Mouse (Mus musculus) stomach, embryonic 16.5 days (tissue): ENCODE measurements around the gene Idh1. TPM values are rescaled to one million over a fixed set of nuclear protein-coding genes. Genes with fewer than 3 reads are reported as not detected.

ENCODE experiments used
- ATAC-seq: fragments of 200-750 bp; cut with Nextera tagmentation; 2 replicates; pipeline ENCODE4 v1.8.0; 2017; ENCODE audit warnings: moderate number of reproducible peaks, moderate TSS enrichment; ENCODE audit not compliant: insufficient read depth, low FRiP score
- H3K27ac ChIP-seq: fragments of 300-500 bp; sonication (generic); 2 replicates; pipeline ENCODE4 v1.5.1; 2014; ENCODE audit warnings: low read length
- H3K27me3 ChIP-seq: fragments of 300-500 bp; sonication (generic); 2 replicates; pipeline ENCODE4 v1.6.1; 2014; ENCODE audit warnings: low read length, control low read depth, mixed read lengths; ENCODE audit not compliant: control insufficient read depth, insufficient read depth
- H3K36me3 ChIP-seq: fragments of 300-500 bp; sonication (generic); 2 replicates; pipeline ENCODE4 v1.6.1; 2014; ENCODE audit warnings: low read length; ENCODE audit not compliant: control insufficient read depth, insufficient read depth
- H3K4me1 ChIP-seq: fragments of 300-500 bp; sonication (generic); 2 replicates; pipeline ENCODE4 v1.6.1; 2014; ENCODE audit warnings: low read length, control low read depth, mixed read lengths; ENCODE audit not compliant: control insufficient read depth, insufficient read depth
- H3K4me2 ChIP-seq: fragments of 300-500 bp; sonication (generic); 2 replicates; pipeline ENCODE4 v1.6.1; 2014; ENCODE audit warnings: low read depth, low read length, mixed read lengths
- H3K4me3 ChIP-seq: fragments of 300-500 bp; sonication (generic); replicated peaks from 2 replicates; pipeline ENCODE4 v1.5.1; 2014; ENCODE audit warnings: mild to moderate bottlenecking, low read length
- H3K9ac ChIP-seq: fragments of 300-500 bp; sonication (generic); 2 replicates; pipeline ENCODE4 v1.6.1; 2014; ENCODE audit warnings: low read length
- H3K9me3 ChIP-seq: fragments of 300-500 bp; sonication (generic); replicated peaks from 2 replicates; pipeline ENCODE4 v1.6.1; 2016; ENCODE audit warnings: low read length, control low read depth; ENCODE audit not compliant: control insufficient read depth
- WGBS: fragments of 180-500 bp; shearing (Covaris S2); extraction: QIAGEN DNeasy Blood & Tissue Kit; methylation state at CpG from one replicate; pipeline ENCODE4 v1.1.7; 2014; 5-methylcytosine and 5-hydroxymethylcytosine counted together
- polyA plus RNA-seq: library from polyadenylated mRNA; unstranded; fragments of >200 nt; fragmentation: Nextera tagmentation; extraction: Ambion mirVana; gene quantifications from 2 replicates; pipeline ENCODE4 v1.2.1, GENCODE M21; 2015

Gene Idh1
- polyA plus RNA-seq, 1 experiment from 2014 or later = 159 TPM

DNA sequence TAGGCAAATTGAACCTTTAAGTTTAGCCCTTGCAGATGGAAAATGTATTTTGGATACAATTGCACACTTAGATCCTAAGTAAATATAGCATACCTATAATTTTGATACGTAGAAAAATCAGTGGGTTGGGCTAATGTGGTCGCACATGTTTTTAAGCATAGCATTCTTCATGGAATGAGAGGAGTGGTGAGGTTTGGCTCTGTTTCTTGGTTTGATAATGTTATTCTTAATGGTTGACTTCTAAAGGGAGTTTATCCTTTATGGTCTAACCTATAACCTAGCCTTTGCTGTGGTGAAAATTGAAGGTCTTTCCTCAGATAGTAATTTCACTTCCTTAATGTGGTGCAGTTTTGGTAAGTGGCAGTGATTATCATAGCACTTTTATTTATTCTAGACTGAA, 12.6 kb upstream of the Idh1 start:
- H3K9me3 ChIP-seq = no peaks in the 10 kb centered on the region
- no peaks in the 10 kb centered on the region for H3K4me1 ChIP-seq
- WGBS = 97% methylated on average over 2 of the region's 2 CpGs
- H3K36me3 ChIP-seq = no peaks in the 10 kb centered on the region
- H3K9ac ChIP-seq = no peak overlapping the region
- no peaks in the 10 kb centered on the region for H3K27me3 ChIP-seq
- ATAC-seq = no peak
- no peak overlapping the region for H3K27ac ChIP-seq
- H3K4me2 ChIP-seq = no peak overlapping the region
- no peak overlapping the region for H3K4me3 ChIP-seq

DNA sequence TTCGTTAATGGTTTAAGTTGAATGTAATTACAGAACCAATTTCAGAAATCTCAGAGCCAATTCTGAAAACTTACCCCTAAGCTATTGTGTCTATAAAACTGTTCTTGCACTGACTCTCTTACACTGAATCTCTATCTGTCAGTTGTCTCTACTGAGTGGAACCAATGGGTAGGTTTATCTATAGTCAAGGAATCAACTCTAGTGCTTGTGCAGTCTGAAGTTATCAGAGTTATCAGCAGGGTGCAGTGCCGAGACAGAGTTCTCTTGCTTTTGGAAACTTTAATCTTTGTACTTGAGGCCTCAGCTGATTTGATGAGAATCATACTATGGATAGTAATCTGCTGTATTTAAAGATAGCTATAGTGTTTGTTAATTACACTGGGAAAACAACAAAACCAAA, 12.1 kb upstream of the Idh1 start:
- no peak overlapping the region for H3K4me3 ChIP-seq
- no peak for ATAC-seq
- 87% methylated on average over 2 of the region's 2 CpGs for WGBS
- H3K27me3 ChIP-seq = no peaks in the 10 kb centered on the region
- H3K27ac ChIP-seq = no peak overlapping the region
- no peaks in the 10 kb centered on the region for H3K9me3 ChIP-seq
- no peaks in the 10 kb centered on the region for H3K4me1 ChIP-seq
- H3K4me2 ChIP-seq = no peak overlapping the region
- H3K9ac ChIP-seq = no peak overlapping the region
- no peaks in the 10 kb centered on the region for H3K36me3 ChIP-seq

DNA sequence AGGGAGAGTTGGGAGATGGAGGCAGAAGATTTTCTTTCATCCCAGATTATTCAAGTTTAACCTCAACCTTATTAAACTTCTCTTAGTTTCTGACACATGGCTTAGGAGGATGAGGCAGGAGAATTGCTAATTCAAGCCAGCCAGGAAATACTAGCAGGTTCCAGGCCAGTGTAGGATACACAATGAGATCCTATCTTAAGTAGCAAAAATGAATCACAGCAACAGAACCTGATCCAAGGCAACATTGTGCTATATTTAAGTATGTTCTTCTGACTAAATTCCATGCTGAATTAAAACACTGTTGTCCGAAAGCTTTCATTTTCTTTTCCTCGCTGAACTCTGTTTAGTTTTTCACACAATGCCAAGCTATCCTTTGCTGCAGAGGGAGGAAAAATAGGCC, 6.9 kb upstream of the Idh1 start:
- 94% methylated on average over 2 of the region's 2 CpGs for WGBS

DNA sequence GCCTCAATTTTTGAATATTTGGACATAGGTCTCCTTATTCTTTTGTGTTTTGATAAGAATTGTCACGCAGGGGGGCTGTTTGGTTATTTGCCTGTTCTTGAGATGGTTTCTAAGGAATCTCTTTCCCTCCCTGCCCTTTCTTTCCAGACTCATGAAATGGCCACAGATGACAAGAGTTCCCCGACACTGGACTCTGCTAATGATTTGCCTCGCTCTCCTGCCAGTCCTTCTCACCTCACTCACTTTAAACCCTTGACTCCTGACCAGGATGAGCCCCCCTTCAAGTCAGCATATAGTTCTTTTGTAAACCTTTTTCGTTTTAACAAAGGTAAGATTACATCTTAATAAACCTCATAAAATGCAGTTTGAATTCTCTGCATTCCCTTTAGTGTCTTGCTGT, 3.9 kb upstream of the Idh1 start:
- no peaks in the 10 kb centered on the region for H3K9me3 ChIP-seq
- 0 out of 2 replicates have a peak, but pooled peaks cover 10% of the 10 kb centered on the region for H3K36me3 ChIP-seq
- H3K4me3 ChIP-seq = no peak overlapping the region
- ATAC-seq = no peak
- no peak overlapping the region for H3K9ac ChIP-seq
- H3K4me2 ChIP-seq = no peak overlapping the region
- no peaks in the 10 kb centered on the region for H3K27me3 ChIP-seq
- no peak overlapping the region for H3K27ac ChIP-seq
- WGBS = 78% methylated on average over 4 of the region's 4 CpGs
- H3K4me1 ChIP-seq = peaks cover 5% of the 10 kb centered on the region; the same call in 1 of the 2 replicates

More for the DNA sequence above, 6.9 kb upstream of the Idh1 start:
- H3K9me3 ChIP-seq = no peaks in the 10 kb centered on the region
- H3K36me3 ChIP-seq = 0 out of 2 replicates have a peak, but pooled peaks cover 10% of the 10 kb centered on the region
- no peak overlapping the region for H3K9ac ChIP-seq
- no peak overlapping the region for H3K4me3 ChIP-seq
- H3K4me1 ChIP-seq = no peaks in the 10 kb centered on the region
- H3K4me2 ChIP-seq = no peak overlapping the region
- ATAC-seq = no peak
- H3K27me3 ChIP-seq = no peaks in the 10 kb centered on the region
- H3K27ac ChIP-seq = no peak overlapping the region

DNA sequence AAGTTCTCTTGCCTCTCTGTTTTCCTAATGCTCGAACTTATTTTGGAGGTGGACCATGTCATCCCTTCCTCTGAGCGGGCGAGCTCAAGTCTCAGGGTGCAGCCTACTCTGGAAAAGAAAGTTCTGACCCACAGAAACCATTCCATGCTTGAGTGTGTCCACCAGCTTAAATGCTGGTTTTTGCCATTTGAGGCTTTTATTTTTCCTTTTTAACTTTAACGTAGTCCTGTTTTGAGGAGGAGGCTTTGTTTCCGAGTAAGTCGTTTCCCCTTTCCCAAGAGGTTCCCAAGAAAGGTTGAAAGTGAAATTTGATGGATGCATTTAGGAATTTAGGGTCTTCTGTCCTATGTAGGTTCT, 752 bp upstream of the Idh1 start:
- Histone ChIP-seq H3K9me3 (no peaks in the 10 kb centered on the region), H3K4me1 (peaks cover 5% of the 10 kb centered on the region; the same call in 1 of the 2 replicates), H3K27ac (peak overlapping the region; percentile 86), H3K36me3 (no peaks in the 10 kb centered on the region), H3K9ac (peak overlapping the region; percentile 89), H3K27me3 (no peaks in the 10 kb centered on the region), H3K4me2 (peak overlapping the region; percentile 59), H3K4me3 (peak overlapping the region; percentile 82)
- ATAC-seq = no peak
- under 1% methylated on average over 6 of the region's 6 CpGs for WGBS

DNA sequence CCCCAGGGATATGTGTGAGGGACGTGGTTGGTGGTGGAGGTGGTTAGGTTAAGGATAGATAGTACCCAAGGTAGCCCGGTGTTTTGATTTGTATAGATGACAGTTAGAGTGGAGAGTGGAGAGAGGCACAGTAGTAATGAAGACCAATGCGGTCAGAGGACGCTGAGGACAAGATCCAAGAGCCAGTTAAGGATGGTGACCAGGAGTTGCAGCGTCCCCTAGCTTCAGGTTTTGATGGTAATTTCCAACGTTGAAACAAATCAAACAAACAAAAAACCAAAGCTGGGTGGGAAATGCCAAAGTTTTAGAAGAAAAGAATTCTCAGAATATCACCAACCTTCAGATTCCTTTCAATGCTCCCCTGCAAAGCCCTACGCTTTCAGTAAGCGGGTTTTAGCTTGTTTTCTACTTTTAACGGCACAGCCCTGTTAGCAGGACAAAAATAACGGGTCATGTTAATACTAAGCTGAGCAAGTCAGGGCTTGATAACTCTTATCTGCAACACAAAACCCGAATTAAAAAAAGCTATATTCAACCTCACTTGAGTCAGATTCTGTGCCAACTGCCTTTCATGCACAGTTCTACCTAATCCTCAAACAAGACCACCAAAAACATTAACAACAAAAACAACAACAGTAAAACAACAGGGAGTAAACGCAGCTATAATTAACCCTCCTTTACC, 635 bp downstream of the Idh1 start:
- Histone ChIP-seq H3K4me2 (peak overlapping the region; percentile 61), H3K9ac (peak overlapping the region; percentile 55), H3K36me3 (no peaks in the 10 kb centered on the region), H3K4me3 (peak overlapping the region; percentile 82), H3K27ac (peak overlapping the region; percentile 28; the same call in 1 of the 2 replicates), H3K9me3 (no peaks in the 10 kb centered on the region), H3K4me1 (peaks cover 5% of the 10 kb centered on the region; the same call in 1 of the 2 replicates), H3K27me3 (no peaks in the 10 kb centered on the region)
- no peak for ATAC-seq
- WGBS = 25% methylated on average over 12 of the region's 12 CpGs

DNA sequence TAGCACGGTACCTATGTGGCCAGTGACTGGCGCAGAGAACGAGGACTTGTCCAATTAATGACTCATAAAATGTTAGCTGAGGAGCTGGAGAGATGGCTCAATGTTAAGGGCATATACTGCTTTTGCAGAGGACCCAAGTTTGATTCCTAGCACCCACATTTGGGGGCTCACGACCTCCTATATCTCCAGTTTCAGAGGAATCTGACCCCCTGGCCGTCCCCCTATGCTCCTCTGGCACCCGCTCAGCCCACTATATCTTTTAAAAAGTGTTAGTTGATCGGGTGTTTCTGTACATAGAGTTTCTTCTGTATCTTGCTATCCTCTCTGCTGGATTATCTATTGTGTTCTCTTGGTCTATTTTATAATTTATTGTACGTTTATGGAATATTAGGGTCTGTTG, 1.3 kb downstream of the Idh1 start:
- no peak for ATAC-seq

DNA sequence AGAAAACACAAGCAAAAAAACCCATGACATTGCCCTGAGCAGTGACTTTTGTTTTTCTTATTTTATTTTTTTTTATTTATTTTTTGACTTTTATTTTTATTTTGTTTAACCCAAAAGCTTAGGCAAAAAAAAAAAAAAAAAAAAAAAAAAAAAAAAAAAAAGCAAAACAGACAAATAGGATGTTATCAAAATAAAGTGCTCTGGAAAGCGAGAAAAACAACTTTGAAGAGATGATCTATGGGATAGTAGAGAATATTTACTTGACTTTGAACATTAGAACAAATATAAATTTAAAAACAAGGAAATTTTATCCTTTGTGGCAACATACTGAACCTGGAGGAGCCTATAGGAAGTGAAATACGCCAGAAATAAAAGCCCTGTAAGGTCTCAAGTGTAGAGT, 2.3 kb downstream of the Idh1 start:
- no peaks in the 10 kb centered on the region for H3K27me3 ChIP-seq
- H3K4me2 ChIP-seq = no peak overlapping the region
- WGBS = 79% methylated on average over 2 of the region's 2 CpGs
- no peaks in the 10 kb centered on the region for H3K36me3 ChIP-seq
- no peak for ATAC-seq
- H3K4me3 ChIP-seq = no peak overlapping the region
- H3K4me1 ChIP-seq = peaks cover 5% of the 10 kb centered on the region; the same call in 1 of the 2 replicates
- H3K27ac ChIP-seq = no peak overlapping the region
- H3K9me3 ChIP-seq = no peaks in the 10 kb centered on the region
- H3K9ac ChIP-seq = no peak overlapping the region

More for the DNA sequence above, 1.3 kb downstream of the Idh1 start:
- H3K4me3 ChIP-seq = no peak overlapping the region
- H3K4me1 ChIP-seq = peaks cover 5% of the 10 kb centered on the region; the same call in 1 of the 2 replicates
- WGBS = 88% methylated on average over 8 of the region's 8 CpGs
- H3K9me3 ChIP-seq = no peaks in the 10 kb centered on the region
- no peak overlapping the region for H3K27ac ChIP-seq
- H3K36me3 ChIP-seq = no peaks in the 10 kb centered on the region
- H3K27me3 ChIP-seq = no peaks in the 10 kb centered on the region
- H3K9ac ChIP-seq = no peak overlapping the region
- no peak overlapping the region for H3K4me2 ChIP-seq

DNA sequence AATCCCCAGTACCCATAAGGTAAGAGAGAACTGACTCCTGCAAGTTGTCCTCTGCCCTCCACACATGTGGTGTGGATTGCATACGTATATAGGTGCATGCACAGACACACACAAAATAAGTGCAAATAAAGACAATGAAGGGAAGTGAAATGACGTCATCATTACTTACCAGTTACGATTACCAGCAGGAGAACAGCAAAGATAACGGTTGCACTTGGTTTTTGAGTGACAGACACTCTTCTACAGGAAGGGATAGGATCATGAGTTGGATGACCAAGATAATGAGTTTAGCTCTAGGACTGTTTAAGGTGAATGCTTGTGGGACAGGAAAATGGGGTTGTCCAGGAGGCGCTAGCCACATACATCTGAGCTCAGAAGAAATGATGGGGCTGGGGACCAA, 4.8 kb downstream of the Idh1 start:
- Histone ChIP-seq H3K27me3 (no peaks in the 10 kb centered on the region), H3K27ac (no peak overlapping the region), H3K4me1 (peaks cover 10% of the 10 kb centered on the region; the same call in 1 of the 2 replicates), H3K9ac (no peak overlapping the region), H3K9me3 (no peaks in the 10 kb centered on the region), H3K4me3 (no peak overlapping the region), H3K4me2 (no peak overlapping the region), H3K36me3 (no peaks in the 10 kb centered on the region)
- no peak for ATAC-seq
- WGBS = 81% methylated on average over 5 of the region's 5 CpGs
